12 mouse cellular contexts compared by ENCODE assay signal in genomic region chr9:120069779-120070178, GRCm38 (mm10). TPM values are rescaled to one million over a fixed set of nuclear protein-coding genes. Genes with fewer than 3 reads are reported as not detected.
DNase-seq lines count a peak whose midpoint lies in the region; ATAC-seq and TF ChIP-seq lines count a peak whose summit lies in the region.
"Had no signal": no experiment of that assay in that cellular context is flagged by ENCODE, and none has a peak within 500 bp of the region (broad histone marks: within the 10 kb centered on the region; RNA-seq: fewer than 3 reads in every experiment).

Gene Cx3cr1, minus strand, starts transcription at chr9:120069879.

- H3K4me1 ChIP-seq in forebrain, embryonic 14.5 days (ENCODE audit: control insufficient read depth, insufficient read depth, low read length): no peaks in the 10 kb centered on the region
- peaks cover 4% of the 10 kb centered on the region; the same call in 1 of the 2 replicates for H3K4me1 ChIP-seq in forebrain, embryonic 13.5 days
- H3K4me1 ChIP-seq in kidney, embryonic 15.5 days: 0 out of 2 replicates have a peak, but pooled peaks cover 3% of the 10 kb centered on the region

- DNase-seq in forebrain, embryonic 14.5 days (ENCODE audit: low spot score): no peak
- DNase-seq in left cerebral cortex, adult 2 months (ENCODE audit: extremely low spot score in 1 of 2, low spot score in 2 of 2): no peak
- no peak for DNase-seq in left cerebral cortex, adult 11 months (ENCODE audit: low spot score)
- DNase-seq in layer of hippocampus, postnatal 14 days (ENCODE audit: low spot score in 2 of 2): no peak
- no peak for DNase-seq in gastrocnemius, adult 18-20 months (ENCODE audit: low spot score)
- DNase-seq: cerebellum, postnatal 36 days; heart, postnatal 36 days; kidney, adult 9 months; lung, postnatal 36 days had no signal

- H3K4me2 ChIP-seq in forebrain, embryonic 14.5 days (ENCODE audit: low read length): no peak within 1 kb of the TSS
- H3K4me2 ChIP-seq in forebrain, embryonic 13.5 days: no peak within 1 kb of the TSS
- H3K4me2 ChIP-seq in kidney, embryonic 15.5 days: no peak within 1 kb of the TSS

- no peak for TF ChIP-seq CTCF in left cerebral cortex, adult 2 months (IDR thresholded peaks at IDR 0.05)

- no peak within 1 kb of the TSS for H3K27ac ChIP-seq in forebrain, embryonic 14.5 days (ENCODE audit: low read depth, low read length)
- no peak within 1 kb of the TSS for H3K27ac ChIP-seq in forebrain, embryonic 13.5 days
- H3K27ac ChIP-seq in left cerebral cortex, adult 2 months: peak within 1 kb of the TSS; percentile 7; the same call in 1 of the 2 replicates
- H3K27ac ChIP-seq in kidney, embryonic 15.5 days: no peak within 1 kb of the TSS

- H3K9ac ChIP-seq in forebrain, embryonic 14.5 days (ENCODE audit: low read length): 0 out of 2 replicates have a peak within 1 kb of the TSS, but pooled peaks have one; percentile 21
- H3K9ac ChIP-seq in forebrain, embryonic 13.5 days: no peak within 1 kb of the TSS
- no peak within 1 kb of the TSS for H3K9ac ChIP-seq in kidney, embryonic 15.5 days

- no peaks in the 10 kb centered on the region for H3K27me3 ChIP-seq in forebrain, embryonic 14.5 days (replicated peaks; ENCODE audit: control insufficient read depth, insufficient read depth, low read length)
- H3K27me3 ChIP-seq in forebrain, embryonic 13.5 days: no peaks in the 10 kb centered on the region
- no peaks in the 10 kb centered on the region for H3K27me3 ChIP-seq in kidney, embryonic 15.5 days

- ATAC-seq in forebrain, embryonic 14.5 days: no peak
- ATAC-seq in forebrain, embryonic 13.5 days: no peak
- ATAC-seq in monocyte, adult 5-6 weeks (replicated peaks; ENCODE audit: insufficient number of reproducible peaks, low FRiP score, low TSS enrichment, poor library complexity, severe bottlenecking): peak; percentile 6; the same call in 1 of the 2 replicates
- ATAC-seq in kidney, embryonic 15.5 days (replicated peaks; ENCODE audit: low FRiP score): no peak

- intact Hi-C loops in left cerebral cortex, adult 2 months (cut with DNase I): no loop called here

- WGBS in forebrain, embryonic 14.5 days: 87% methylated on average over 11 of the region's 11 CpGs
- WGBS in forebrain, embryonic 13.5 days: 87% methylated on average over 11 of the region's 11 CpGs
- 84% methylated on average over 11 of the region's 11 CpGs for WGBS in kidney, embryonic 15.5 days

- no peak within 1 kb of the TSS for H3K4me3 ChIP-seq in forebrain, embryonic 14.5 days (ENCODE audit: low read depth, low read length)
- no peak within 1 kb of the TSS for H3K4me3 ChIP-seq in forebrain, embryonic 13.5 days
- H3K4me3 ChIP-seq in left cerebral cortex, adult 2 months: no peak within 1 kb of the TSS
- H3K4me3 ChIP-seq in kidney, embryonic 15.5 days (replicated peaks): no peak within 1 kb of the TSS

- no peaks in the 10 kb centered on the region for H3K36me3 ChIP-seq in forebrain, embryonic 14.5 days (ENCODE audit: control insufficient read depth, insufficient read depth, low read length)
- no peaks in the 10 kb centered on the region for H3K36me3 ChIP-seq in forebrain, embryonic 13.5 days (ENCODE audit: poor library complexity, severe bottlenecking)
- H3K36me3 ChIP-seq in kidney, embryonic 15.5 days: no peaks in the 10 kb centered on the region

- no peaks in the 10 kb centered on the region for H3K9me3 ChIP-seq in forebrain, embryonic 14.5 days (replicated peaks; ENCODE audit: control insufficient read depth, low read length)
- H3K9me3 ChIP-seq in forebrain, embryonic 13.5 days (replicated peaks): no peaks in the 10 kb centered on the region
- H3K9me3 ChIP-seq in kidney, embryonic 15.5 days (replicated peaks): no peaks in the 10 kb centered on the region

RNA-seq across cellular contexts. Expression of gene Cx3cr1, which starts in this region (rescaled TPM):
- 2.5 and 3.9 TPM in 2 replicates for polyA plus RNA-seq in forebrain, embryonic 14.5 days (2014; fragmentation: Nextera tagmentation; extraction: Ambion mirVana)
- polyA plus RNA-seq in forebrain, embryonic 13.5 days (2015; fragmentation: Nextera tagmentation; extraction: Ambion mirVana): 4.9 and 5.0 TPM in 2 replicates
- total RNA-seq in left cerebral cortex, adult 2 months (2021): 10 to 100 TPM; 28.6 to 30.9 TPM
- 10 to 100 TPM; 34.7 to 36.0 TPM for total RNA-seq in layer of hippocampus, postnatal 14 days (2021)
- 220 to 263 TPM (median 252 TPM) in 3 replicates for total RNA-seq in monocyte, adult 5-6 weeks (2017)
- under 1 TPM in 1 of 2 experiments, not detected in 1; 0.21 TPM for total RNA-seq in gastrocnemius, adult 18-20 months (2021)
- 6.6 and 7.3 TPM in 2 replicates for polyA plus RNA-seq in kidney, embryonic 15.5 days (2015; fragmentation: Nextera tagmentation; extraction: Ambion mirVana)

Comparison
In these comparisons a context has a peak if more than half of its experiments do, and no peak if none do; other contexts are left out.
1. RNA of gene Cx3cr1 (total RNA-seq): 220 to 263 TPM in monocyte, adult 5-6 weeks, 34.7 to 36.0 TPM in layer of hippocampus, postnatal 14 days and 28.6 to 30.9 TPM in left cerebral cortex, adult 2 months; 0.21 TPM in gastrocnemius, adult 18-20 months; every median in the first group is over 10 times any median in the second.